Mouse (Mus musculus): ENCODE results near the gene Il17ra.

DNA sequence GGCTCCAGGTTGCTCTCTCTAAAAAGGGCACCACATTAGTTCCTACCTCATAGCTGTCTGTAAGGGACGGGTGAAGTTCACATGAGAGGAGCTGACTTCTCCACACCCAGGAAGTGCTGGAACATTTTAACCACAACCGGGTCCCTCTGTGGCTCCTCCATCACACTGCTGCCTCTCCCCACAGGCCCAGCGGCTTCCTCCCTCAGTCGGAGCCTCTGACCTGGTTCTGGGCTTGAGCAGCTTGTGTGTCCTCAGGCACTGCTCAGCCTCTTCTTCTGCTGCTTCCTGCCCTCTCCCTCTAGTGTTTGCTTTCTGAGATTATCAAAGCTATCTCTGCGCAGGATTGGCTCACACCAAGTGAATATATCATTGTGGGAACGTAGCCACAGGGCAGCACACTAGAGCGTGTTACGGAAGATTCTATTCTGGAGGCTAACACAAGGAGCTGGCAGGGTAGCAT, 23.0 kb downstream of the Il17ra start:
- no peak for TF ChIP-seq USF1 (IDR thresholded peaks at IDR 0.05; ENCODE audit: low read depth)
- TF ChIP-seq CTCF (IDR thresholded peaks at IDR 0.05; ENCODE audit: control insufficient read depth, insufficient read depth, insufficient read length) = no peak

All from C2C12 (cell line).